Mouse (Mus musculus) heart, embryonic 10.5 days (tissue): ENCODE measurements around the gene 4930402H24Rik. TPM values are rescaled to one million over a fixed set of nuclear protein-coding genes. Genes with fewer than 3 reads are reported as not detected.

Source experiments
- DNase-seq: peaks from one replicate; pipeline ENCODE4 v3.0.0-alpha.2; 2017; ENCODE audit warnings: low spot score
- H3K27ac ChIP-seq: fragments of 300-500 bp; sonication (generic); 2 replicates; pipeline ENCODE4 v1.5.1; 2016; ENCODE audit warnings: mild to moderate bottlenecking
- H3K27me3 ChIP-seq: fragments of 300-500 bp; sonication (generic); 2 replicates; pipeline ENCODE4 v1.6.1; 2016; ENCODE audit warnings: mild to moderate bottlenecking; ENCODE audit not compliant: poor library complexity, insufficient read depth, severe bottlenecking
- H3K36me3 ChIP-seq: fragments of 300-500 bp; sonication (generic); 2 replicates; pipeline ENCODE4 v1.6.1; 2016; ENCODE audit warnings: mild to moderate bottlenecking, moderate library complexity
- H3K4me1 ChIP-seq: fragments of 300-500 bp; sonication (generic); 2 replicates; pipeline ENCODE4 v1.6.1; 2016; ENCODE audit warnings: mild to moderate bottlenecking
- H3K4me3 ChIP-seq: fragments of 300-500 bp; sonication (generic); 2 replicates; pipeline ENCODE4 v1.5.1; 2016; ENCODE audit warnings: mild to moderate bottlenecking, moderate library complexity
- H3K9me3 ChIP-seq: fragments of 300-500 bp; sonication (generic); 2 replicates; pipeline ENCODE4 v1.6.1; 2016; ENCODE audit warnings: mild to moderate bottlenecking, moderate library complexity
- WGBS: fragments of 180-500 bp; shearing (Covaris S2); methylation state at CpG from one replicate; pipeline ENCODE4 v1.1.7; 2016; 5-methylcytosine and 5-hydroxymethylcytosine counted together
- polyA plus RNA-seq: library from polyadenylated mRNA; unstranded; fragments of >200 nt; fragmentation: Nextera tagmentation; extraction: Ambion mirVana; gene quantifications from 2 replicates; pipeline ENCODE4 v1.2.1, GENCODE M21; 2016

The 4930402H24Rik gene
- polyA plus RNA-seq, 1 experiment from 2014 or later = 36.8 TPM

- H3K9me3 ChIP-seq = no peaks in the 10 kb centered on the region
- WGBS = under 1% methylated on average over 65 of the region's 65 CpGs
- peak within 1 kb of the TSS; percentile 52; the same call in 1 of the 2 replicates for H3K27ac ChIP-seq
- H3K4me3 ChIP-seq = peak within 1 kb of the TSS; percentile 77
- peak; percentile 85 for DNase-seq
- peaks cover 68% of the 10 kb centered on the region for H3K27me3 ChIP-seq
- H3K4me1 ChIP-seq = peaks cover 20% of the 10 kb centered on the region
- no peaks in the 10 kb centered on the region for H3K36me3 ChIP-seq
Observed at GRCm38 (mm10) chr2:130697153-130697810, 208.9 kb downstream of the 4930402H24Rik start, which contains the start of gene Slc4a11. Slc4a11 (minus strand) TSS chr2:130697519.

- peak overlapping the region; percentile 77 for H3K4me3 ChIP-seq
- no peaks in the 10 kb centered on the region for H3K9me3 ChIP-seq
- DNase-seq = no peak
- WGBS = 2% methylated on average over 31 of the region's 31 CpGs
- H3K27ac ChIP-seq = peak overlapping the region; percentile 52; the same call in 1 of the 2 replicates
- peaks cover 20% of the 10 kb centered on the region for H3K4me1 ChIP-seq
- no peaks in the 10 kb centered on the region for H3K36me3 ChIP-seq
- peaks cover 68% of the 10 kb centered on the region for H3K27me3 ChIP-seq
Observed at GRCm38 (mm10) chr2:130696700-130697152, 209.5 kb downstream of the 4930402H24Rik start.

GRCm38 (mm10) chr2:130693563-130693962, 212.6 kb downstream of the 4930402H24Rik start:
- WGBS = 35% methylated on average over 3 of the region's 3 CpGs
- DNase-seq = no peak
- no peaks in the 10 kb centered on the region for H3K9me3 ChIP-seq
- no peak overlapping the region for H3K4me3 ChIP-seq
- no peak overlapping the region for H3K27ac ChIP-seq
- no peaks in the 10 kb centered on the region for H3K36me3 ChIP-seq
- peaks cover 56% of the 10 kb centered on the region for H3K27me3 ChIP-seq
- peaks cover 20% of the 10 kb centered on the region for H3K4me1 ChIP-seq

- whole genome bisulfite sequencing = 71% methylated on average over 2 of the region's 2 CpGs
- peaks cover 13% of the 10 kb centered on the region for H3K27me3 ChIP-seq
Observed at GRCm38 (mm10) chr2:130689011-130689410, 217.2 kb downstream of the 4930402H24Rik start.

GRCm38 (mm10) chr2:130685426-130685825, 220.8 kb downstream of the 4930402H24Rik start:
- no peak overlapping the region for H3K4me3 ChIP-seq
- no peaks in the 10 kb centered on the region for H3K4me1 ChIP-seq
- H3K9me3 ChIP-seq = no peaks in the 10 kb centered on the region
- no peak for DNase-seq
- H3K36me3 ChIP-seq = peaks cover 52% of the 10 kb centered on the region
- H3K27ac ChIP-seq = no peak overlapping the region
- H3K27me3 ChIP-seq = no peaks in the 10 kb centered on the region
- WGBS = 76% methylated on average over 9 of the region's 9 CpGs

More at GRCm38 (mm10) chr2:130689011-130689410, 217.2 kb downstream of the 4930402H24Rik start:
- no peaks in the 10 kb centered on the region for H3K4me1 ChIP-seq
- H3K36me3 ChIP-seq = peaks cover 17% of the 10 kb centered on the region
- H3K27ac ChIP-seq = no peak overlapping the region
- H3K4me3 ChIP-seq = no peak overlapping the region
- no peaks in the 10 kb centered on the region for H3K9me3 ChIP-seq
- DNase-seq = no peak

GRCm38 (mm10) chr2:130681531-130681930, 224.7 kb downstream of the 4930402H24Rik start:
- Histone ChIP-seq H3K4me3 (no peak overlapping the region), H3K27me3 (no peaks in the 10 kb centered on the region), H3K36me3 (peaks cover 91% of the 10 kb centered on the region), H3K27ac (no peak overlapping the region), H3K4me1 (no peaks in the 10 kb centered on the region), H3K9me3 (no peaks in the 10 kb centered on the region)
- no peak for DNase-seq
- 88% methylated on average over 3 of the region's 3 CpGs for WGBS

GRCm38 (mm10) chr2:130679899-130680298, 226.3 kb downstream of the 4930402H24Rik start:
- Histone ChIP-seq H3K27ac (no peak overlapping the region), H3K36me3 (peaks cover 99% of the 10 kb centered on the region), H3K9me3 (no peaks in the 10 kb centered on the region), H3K4me3 (no peak overlapping the region), H3K27me3 (no peaks in the 10 kb centered on the region), H3K4me1 (no peaks in the 10 kb centered on the region)
- no peak for DNase-seq
- 94% methylated on average over 6 of the region's 6 CpGs for WGBS

- no peaks in the 10 kb centered on the region for H3K9me3 ChIP-seq
- peaks cover 99% of the 10 kb centered on the region for H3K36me3 ChIP-seq
- no peak overlapping the region for H3K27ac ChIP-seq
- no peaks in the 10 kb centered on the region for H3K4me1 ChIP-seq
- no peak for DNase-seq
- WGBS = 90% methylated on average over 12 of the region's 12 CpGs
- H3K4me3 ChIP-seq = no peak overlapping the region
- H3K27me3 ChIP-seq = no peaks in the 10 kb centered on the region
Observed at GRCm38 (mm10) chr2:130679154-130679553, 227.1 kb downstream of the 4930402H24Rik start.

GRCm38 (mm10) chr2:130677211-130677610, 229.0 kb downstream of the 4930402H24Rik start:
- no peaks in the 10 kb centered on the region for H3K9me3 ChIP-seq
- 84% methylated on average over 10 of the region's 10 CpGs for WGBS
- peaks cover 97% of the 10 kb centered on the region for H3K36me3 ChIP-seq
- H3K4me3 ChIP-seq = no peak overlapping the region
- DNase-seq = no peak
- no peaks in the 10 kb centered on the region for H3K4me1 ChIP-seq
- no peaks in the 10 kb centered on the region for H3K27me3 ChIP-seq
- H3K27ac ChIP-seq = no peak overlapping the region

- under 1% methylated on average over 31 of the region's 31 CpGs for WGBS
- H3K4me3 ChIP-seq = peak within 1 kb of the TSS; percentile 81
- H3K27ac ChIP-seq = peak within 1 kb of the TSS; percentile 89
- peaks cover 30% of the 10 kb centered on the region for H3K4me1 ChIP-seq
- DNase-seq = peak; percentile 96
- H3K9me3 ChIP-seq = no peaks in the 10 kb centered on the region
- peaks cover 16% of the 10 kb centered on the region for H3K36me3 ChIP-seq
- no peaks in the 10 kb centered on the region for H3K27me3 ChIP-seq
Observed at GRCm38 (mm10) chr2:130667559-130667958, 238.6 kb downstream of the 4930402H24Rik start, which contains the start of gene Itpa. Itpa (plus strand) TSS chr2:130667610.

- H3K27me3 ChIP-seq = no peaks in the 10 kb centered on the region
- peaks cover 27% of the 10 kb centered on the region for H3K4me1 ChIP-seq
- H3K36me3 ChIP-seq = peaks cover 34% of the 10 kb centered on the region
- H3K4me3 ChIP-seq = peak within 1 kb of the TSS; percentile 73
- H3K27ac ChIP-seq = peak within 1 kb of the TSS; percentile 99
- DNase-seq = peak; percentile 97
- WGBS = under 1% methylated on average over 40 of the region's 40 CpGs
- no peaks in the 10 kb centered on the region for H3K9me3 ChIP-seq
Observed at GRCm38 (mm10) chr2:130664102-130664701, 242.0 kb downstream of the 4930402H24Rik start, which contains the start of gene Ddrgk1. Ddrgk1 (minus strand) TSS chr2:130664659.

- Histone ChIP-seq H3K36me3 (peaks cover 43% of the 10 kb centered on the region), H3K4me1 (peaks cover 24% of the 10 kb centered on the region), H3K4me3 (peak overlapping the region; percentile 73), H3K27me3 (no peaks in the 10 kb centered on the region), H3K27ac (0 out of 2 replicates have a peak overlapping the region, but pooled peaks have one; percentile 99), H3K9me3 (no peaks in the 10 kb centered on the region)
- no peak for DNase-seq
- WGBS = 91% methylated on average over 11 of the region's 11 CpGs
Observed at GRCm38 (mm10) chr2:130663342-130663741, 242.9 kb downstream of the 4930402H24Rik start.

- no peak overlapping the region for H3K4me3 ChIP-seq
- peaks cover 11% of the 10 kb centered on the region for H3K4me1 ChIP-seq
- no peak for DNase-seq
- peaks cover 89% of the 10 kb centered on the region for H3K36me3 ChIP-seq
- H3K9me3 ChIP-seq = no peaks in the 10 kb centered on the region
- no peaks in the 10 kb centered on the region for H3K27me3 ChIP-seq
- WGBS = 94% methylated on average over 10 of the region's 10 CpGs
- no peak overlapping the region for H3K27ac ChIP-seq
Observed at GRCm38 (mm10) chr2:130658530-130658929, 247.7 kb downstream of the 4930402H24Rik start.
